Mouse (Mus musculus): ENCODE results near the gene Prok2. TPM values are rescaled to one million over a fixed set of nuclear protein-coding genes. Genes with fewer than 3 reads are reported as not detected.

Prok2 gene
- total RNA-seq, 2 experiments from 2014 or later = 0.20 TPM; not detected in 1

Other genes with a start within 250 kb of the Prok2 start
- 10 to 100 TPM; 47.2 to 50.8 TPM for gene Foxp1, start 203.7 kb downstream of the Prok2 start, total RNA-seq (2021)
- gene Eif4e3, start 59.6 kb downstream of the Prok2 start, total RNA-seq (2021) = 10 to 100 TPM; 11.3 to 12.1 TPM
- 1 to 10 TPM; 4.1 to 5.4 TPM for gene Gm20696, start 59.6 kb downstream of the Prok2 start, total RNA-seq (2021)
- 1 to 10 TPM; 4.7 to 5.8 TPM for gene Gpr27, start 33.7 kb downstream of the Prok2 start, total RNA-seq (2021)

Data from gastrocnemius, postnatal 4 days (tissue).